Mouse (Mus musculus) heart, postnatal 36 days (tissue): ENCODE data around the gene Fstl1. TPM values are rescaled to one million over a fixed set of nuclear protein-coding genes. Genes with fewer than 3 reads are reported as not detected.

Source experiments
- DNase-seq, 2 experiments: peaks; one replicate each; pipeline ENCODE4 v3.0.0; 2021 to 2022
- intact Hi-C: fragments of 180-260 bp; cut with DNase I; formaldehyde crosslinking; loops from one replicate; pipeline ENCODE4 v1.15.1; 2025
- total RNA-seq, 2 experiments: library from RNA; stranded (reverse); gene quantifications; 2 replicates each; pipeline ENCODE4 v1.2.3; 2021

Gene Fstl1
- total RNA-seq, result 100 to 1,000 TPM in 1 of 2 experiments, 10 to 100 TPM in 1; 80.0 to 103 TPM

GRCm38 (mm10) chr16:37776860-37777651 is at the start of gene Fstl1:
TSS of gene Fstl1 (plus strand) at chr16:37776873.
- intact Hi-C loops, result no loop called here
- DNase-seq, result peak; percentile 57 to 67

DNA sequence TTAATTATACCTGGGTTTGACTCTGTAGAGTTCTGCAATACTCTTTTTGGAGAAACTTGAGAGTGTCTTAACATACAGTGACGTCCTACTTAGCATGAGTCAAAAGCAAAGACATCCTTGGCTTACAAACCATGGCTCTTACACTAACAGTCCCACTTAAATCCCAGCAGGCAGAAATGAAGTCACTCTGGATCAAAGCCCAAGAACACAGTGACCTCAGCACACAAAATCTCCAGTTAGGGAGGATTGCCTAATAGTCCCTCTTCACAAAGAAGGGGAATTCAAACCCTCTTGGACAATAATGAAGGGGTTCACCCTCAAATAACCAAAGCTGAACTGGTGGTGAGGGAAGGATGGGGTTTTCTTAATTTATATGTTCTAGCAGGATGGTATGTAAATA is 48.0 kb upstream of the Fstl1 start:
- intact Hi-C loops, result no loop called here
- peak; percentile 50 to 57 for DNase-seq

- no peak for DNase-seq
- intact Hi-C loops, result loop anchor here (5.0 kb wide), 1 partner anchor 42 kb away; no protein-coding TSS in a partner anchor
Observed at GRCm38 (mm10) chr16:37729381-37730150, 47.1 kb upstream of the Fstl1 start.

- DNase-seq, result peak in 1 of 2 experiments; percentile 8
- intact Hi-C loops, result loop anchor here (5.0 kb wide), 1 partner anchor 43 kb away; no protein-coding TSS in a partner anchor
Observed at GRCm38 (mm10) chr16:37730293-37730835, 46.3 kb upstream of the Fstl1 start.

DNA sequence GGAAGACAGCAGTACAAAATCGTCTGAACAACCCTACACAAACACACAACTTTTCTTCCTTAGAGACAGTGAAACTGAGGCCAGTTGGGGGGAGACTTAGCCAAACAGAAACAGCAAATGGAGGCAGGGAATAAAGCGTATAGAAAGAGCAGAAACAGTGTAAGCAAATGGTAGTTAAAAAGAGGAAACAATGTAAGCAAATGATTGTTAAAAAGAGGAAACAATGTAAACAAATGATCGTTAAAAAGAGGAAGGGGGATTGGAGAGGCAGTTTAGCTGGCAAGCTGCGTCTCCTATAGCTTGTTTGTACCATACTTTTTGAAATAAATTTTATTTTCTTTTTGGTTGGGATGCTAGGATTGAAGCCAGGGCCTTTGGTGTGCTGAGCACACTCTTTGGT is 45.2 kb upstream of the Fstl1 start:
- intact Hi-C loops, result loop anchor here (5.0 kb wide), 1 partner anchor 44 kb away; no protein-coding TSS in a partner anchor

DNA sequence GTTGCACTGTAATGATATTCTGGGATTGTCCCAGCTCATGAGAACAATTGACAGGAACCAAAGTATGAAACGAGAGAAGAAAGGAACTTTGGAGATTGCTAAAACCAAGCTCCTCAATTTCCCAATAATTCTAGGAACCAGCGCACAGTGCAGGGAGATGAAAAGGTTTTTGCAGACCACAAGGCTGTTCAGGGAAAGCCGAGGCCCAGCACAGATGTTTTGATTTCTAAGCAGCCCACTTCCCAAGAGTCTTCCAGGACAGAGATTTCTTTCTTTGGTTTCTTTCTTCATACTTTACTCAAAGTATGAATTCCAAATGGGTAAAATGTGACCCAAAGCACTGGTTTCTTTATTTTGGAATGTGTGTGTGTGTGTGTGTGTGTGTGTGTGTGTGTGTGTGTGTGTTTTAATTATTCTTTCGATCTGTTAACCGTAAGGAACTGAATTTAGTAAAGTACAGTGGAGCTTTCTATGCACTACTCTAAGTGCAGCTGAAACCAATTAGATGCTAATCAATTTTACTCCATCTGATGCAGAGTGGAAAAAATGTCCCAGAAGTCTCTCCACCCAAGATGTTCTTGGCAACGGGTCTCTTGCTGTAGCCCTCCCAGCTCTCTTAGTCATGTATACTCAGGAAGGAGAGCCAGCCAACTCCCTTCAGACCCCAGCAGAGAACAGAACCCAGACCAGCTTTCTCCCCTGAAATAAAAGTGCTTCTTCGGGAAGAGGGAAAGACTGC is 44.5 kb upstream of the Fstl1 start:
- intact Hi-C loops, result loop anchor here (5.0 kb wide), 1 partner anchor 45 kb away; no protein-coding TSS in a partner anchor
- peak in 1 of 2 experiments; percentile 26 for DNase-seq

More for the DNA sequence above, 45.2 kb upstream of the Fstl1 start:
- no peak for DNase-seq

GRCm38 (mm10) chr16:37740076-37740475 is 36.6 kb upstream of the Fstl1 start:
- DNase-seq, result no peak

GRCm38 (mm10) chr16:37742266-37742665 is 34.4 kb upstream of the Fstl1 start:
- no peak for DNase-seq
- intact Hi-C loops, result no loop called here

More at GRCm38 (mm10) chr16:37740076-37740475, 36.6 kb upstream of the Fstl1 start:
- intact Hi-C loops, result no loop called here

DNA sequence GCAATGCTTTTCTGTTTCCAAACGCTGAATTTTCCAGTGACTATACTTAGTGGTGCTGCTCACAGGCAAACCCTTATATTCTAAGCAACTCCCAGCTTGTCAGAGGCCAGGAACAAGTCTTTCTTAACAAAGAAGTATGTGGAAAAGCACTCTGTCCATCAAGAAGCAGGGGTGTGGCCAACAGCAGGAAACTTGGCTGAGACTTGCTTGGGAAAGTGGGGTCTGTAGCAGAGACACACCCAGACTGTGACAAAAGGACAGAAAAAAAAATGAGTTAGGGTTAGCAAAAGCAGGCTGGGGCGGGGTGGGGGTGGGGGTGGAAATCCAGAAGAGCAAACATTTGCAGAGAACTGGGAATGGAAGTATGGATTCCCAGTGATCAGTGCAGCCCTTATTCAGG is 23.8 kb upstream of the Fstl1 start:
- intact Hi-C loops, result no loop called here
- DNase-seq, result peak in 1 of 2 experiments; percentile 23

- peak in 1 of 2 experiments; percentile 5 for DNase-seq
- intact Hi-C loops, result no loop called here
Observed at GRCm38 (mm10) chr16:37753809-37754208, 22.9 kb upstream of the Fstl1 start.

GRCm38 (mm10) chr16:37754483-37754882 is 22.2 kb upstream of the Fstl1 start:
- DNase-seq, result peak in 1 of 2 experiments; percentile 24
- intact Hi-C loops, result no loop called here

DNA sequence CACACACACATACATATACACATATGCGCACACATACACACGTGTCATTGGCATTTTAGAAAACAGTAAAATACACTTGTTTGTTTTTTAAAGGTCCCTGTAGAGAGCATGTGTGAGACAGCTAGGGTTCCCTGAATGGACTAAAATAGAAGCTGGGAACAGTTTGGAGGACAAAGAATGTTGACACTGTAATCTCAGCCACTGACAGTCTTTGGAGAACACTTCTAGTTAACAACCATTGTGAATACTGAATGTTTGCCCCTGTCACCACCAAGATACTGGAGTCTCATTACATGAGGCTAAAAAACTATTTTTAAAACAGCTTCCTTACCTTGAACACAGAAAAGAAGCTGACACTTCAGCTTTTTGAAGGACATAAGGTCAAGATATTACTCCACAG is 19.4 kb upstream of the Fstl1 start:
- DNase-seq, result no peak
- intact Hi-C loops, result no loop called here

DNA sequence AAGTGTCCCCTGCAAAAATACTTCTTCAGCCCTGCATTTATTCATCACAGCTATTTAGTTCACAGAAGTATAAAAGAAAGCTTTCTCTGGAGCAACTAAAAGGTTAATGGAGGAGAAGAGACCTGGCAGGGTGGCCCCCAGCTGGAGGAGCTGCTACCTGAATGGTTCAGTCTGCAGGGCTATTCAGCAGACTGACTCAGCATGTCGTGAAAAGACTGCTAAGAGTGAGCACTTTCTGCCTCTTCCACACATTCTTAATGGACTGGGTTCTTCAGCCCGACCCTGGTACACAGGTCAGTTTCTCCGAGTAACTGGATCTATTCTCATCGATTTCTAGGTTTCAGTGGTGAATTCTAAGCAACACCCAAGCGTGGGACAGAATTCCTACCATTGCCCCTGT is 12.9 kb upstream of the Fstl1 start:
- DNase-seq, result no peak
- intact Hi-C loops, result no loop called here

DNA sequence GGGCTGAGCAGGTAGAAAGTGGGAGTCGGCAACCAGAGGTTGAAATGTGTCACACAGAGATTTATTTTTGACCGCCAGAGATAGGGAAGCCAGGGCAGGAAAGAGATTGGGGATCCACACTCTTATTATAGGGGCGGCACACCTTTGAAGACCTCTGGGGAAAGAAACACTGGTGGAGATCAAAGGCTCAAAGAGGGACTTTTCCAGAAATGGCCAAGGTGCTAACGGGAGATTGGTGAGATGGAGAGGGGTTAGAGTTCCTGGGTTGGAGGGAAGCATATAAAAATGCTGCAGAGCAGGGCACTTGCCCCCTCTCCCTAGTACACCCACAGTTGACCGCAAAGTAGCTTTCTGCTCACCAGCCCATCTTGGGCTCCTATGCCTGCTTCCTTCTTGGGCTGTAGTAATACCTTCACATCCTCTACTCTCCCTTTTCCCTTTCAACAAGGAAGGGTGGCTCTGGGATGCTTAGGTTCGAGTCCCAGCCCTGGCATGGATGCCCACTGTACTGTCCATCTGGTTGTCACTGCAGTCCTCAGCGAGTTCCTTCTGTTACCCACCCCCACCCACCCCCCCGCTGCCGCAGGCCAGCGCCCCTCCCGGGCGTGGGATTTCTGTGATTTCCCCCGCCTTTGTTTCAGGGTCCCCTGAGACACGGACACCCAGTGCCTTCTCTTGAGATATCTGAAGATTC is 360 bp upstream of the Fstl1 start:
- no peak for DNase-seq
- intact Hi-C loops, result no loop called here

DNA sequence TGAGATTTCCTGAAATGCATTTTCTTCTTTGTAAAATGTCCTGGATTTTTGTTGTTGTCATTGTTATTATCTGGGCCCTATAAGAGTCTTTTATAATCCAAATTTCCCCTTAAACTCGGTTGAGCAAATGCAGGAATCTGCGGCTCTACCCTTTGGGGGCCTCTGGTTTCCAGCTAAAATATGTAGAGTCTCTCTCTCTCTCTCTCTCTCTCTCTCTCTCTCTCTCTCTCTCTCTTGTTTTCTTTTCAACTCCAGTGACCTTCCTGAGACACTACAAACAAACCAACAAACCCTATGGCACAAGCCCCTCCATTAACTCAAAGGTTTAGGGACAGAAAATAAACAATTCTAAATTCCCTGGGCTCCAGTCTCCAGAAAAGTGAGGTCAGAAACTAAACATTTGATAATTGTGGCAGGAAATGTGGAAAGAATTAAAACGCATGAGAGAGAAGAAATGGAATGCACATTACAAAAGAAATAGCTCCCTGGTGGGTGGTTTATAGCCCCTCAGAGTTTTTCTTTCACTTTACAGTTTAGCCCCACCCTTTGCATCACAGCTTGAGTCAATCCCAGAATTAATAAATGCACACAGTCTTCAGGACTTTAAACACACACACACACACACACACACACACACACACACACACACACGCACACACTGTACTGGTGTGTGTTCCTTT is 1.3 kb downstream of the Fstl1 start:
- no peak for DNase-seq
- intact Hi-C loops, result no loop called here

DNA sequence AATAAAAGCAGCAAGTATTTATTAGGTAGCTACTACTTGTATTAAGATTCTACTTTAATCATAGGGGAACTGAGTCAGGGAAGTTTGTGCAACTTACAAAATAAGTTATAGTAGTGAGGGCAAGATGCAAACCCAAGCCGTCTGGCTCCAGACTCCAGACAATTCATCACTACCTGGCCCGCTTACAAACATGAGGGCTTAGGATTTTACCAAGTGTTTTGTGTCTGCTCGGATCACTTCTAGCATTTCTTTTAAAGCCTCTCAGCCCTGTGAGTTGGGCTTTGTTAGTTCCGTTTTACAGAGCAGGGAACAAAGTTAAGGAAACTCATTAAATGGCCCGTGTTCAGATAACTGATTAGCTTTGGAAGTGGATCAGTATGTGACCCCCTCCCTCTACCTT is 1.9 kb downstream of the Fstl1 start:
- intact Hi-C loops, result no loop called here
- DNase-seq, result no peak

DNA sequence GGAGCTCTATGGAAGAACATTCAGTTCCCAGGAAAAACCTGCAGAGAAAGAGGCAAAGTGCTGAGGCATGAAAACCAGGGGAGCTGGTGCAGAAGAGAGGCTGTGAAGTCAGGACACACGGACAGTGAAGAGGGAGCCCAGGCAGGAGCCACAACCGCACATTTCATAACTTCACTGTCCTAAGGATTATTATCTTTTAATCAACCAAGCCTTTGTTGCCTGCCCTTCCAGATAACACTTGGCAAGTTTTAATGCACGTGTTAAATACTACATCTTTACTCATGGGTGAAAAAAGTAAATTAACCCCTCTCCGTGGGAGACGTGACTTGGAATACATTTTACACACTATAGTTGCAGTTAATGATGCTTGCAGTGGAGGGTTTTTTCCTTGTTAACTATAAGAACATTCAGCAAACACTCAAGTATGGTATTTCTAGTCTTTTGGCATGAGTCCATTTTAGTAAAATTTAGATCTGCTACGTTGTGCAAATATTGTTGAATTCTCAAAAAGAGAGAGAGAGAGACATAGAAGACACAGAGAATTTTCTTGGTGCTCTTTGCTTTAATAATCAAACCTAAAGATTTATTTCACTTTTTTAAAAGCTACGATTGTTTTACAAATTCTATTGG is 3.1 kb downstream of the Fstl1 start:
- intact Hi-C loops, result no loop called here

DNA sequence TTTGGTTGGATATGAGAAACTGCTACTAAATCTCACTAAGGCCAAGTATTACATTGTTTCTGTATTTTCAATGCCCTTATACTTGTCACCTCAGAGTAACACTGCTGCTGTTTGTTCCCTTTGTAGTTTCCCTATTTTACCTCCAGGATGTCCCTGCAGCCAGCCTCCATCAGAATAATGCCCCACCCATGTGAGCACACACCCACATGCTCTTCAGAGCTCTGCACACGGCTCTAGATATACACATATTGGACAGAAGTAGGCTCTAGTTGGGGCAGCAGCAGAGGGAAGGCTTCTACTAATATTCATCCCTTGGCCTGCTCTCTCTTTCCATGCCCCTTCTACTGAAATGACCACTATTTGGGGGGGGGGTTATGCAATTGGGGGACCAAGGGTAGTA is 3.7 kb downstream of the Fstl1 start:
- intact Hi-C loops, result no loop called here

More for the DNA sequence above, 3.1 kb downstream of the Fstl1 start:
- DNase-seq, result no peak

GRCm38 (mm10) chr16:37780911-37781310 is 4.2 kb downstream of the Fstl1 start:
- DNase-seq, result no peak
- intact Hi-C loops, result no loop called here

More for the DNA sequence above, 3.7 kb downstream of the Fstl1 start:
- no peak for DNase-seq
